Mouse (Mus musculus): ENCODE measurements around the gene Drc3.
A peak's percentile ranks its signal among the peaks of the same experiment; 100 is the strongest.
"Not testable (repeated sequence)": the region's sequence is repeated elsewhere in the genome, so short reads cannot be mapped to it uniquely, and the experiment has no call there.

Gene Drc3

DNA sequence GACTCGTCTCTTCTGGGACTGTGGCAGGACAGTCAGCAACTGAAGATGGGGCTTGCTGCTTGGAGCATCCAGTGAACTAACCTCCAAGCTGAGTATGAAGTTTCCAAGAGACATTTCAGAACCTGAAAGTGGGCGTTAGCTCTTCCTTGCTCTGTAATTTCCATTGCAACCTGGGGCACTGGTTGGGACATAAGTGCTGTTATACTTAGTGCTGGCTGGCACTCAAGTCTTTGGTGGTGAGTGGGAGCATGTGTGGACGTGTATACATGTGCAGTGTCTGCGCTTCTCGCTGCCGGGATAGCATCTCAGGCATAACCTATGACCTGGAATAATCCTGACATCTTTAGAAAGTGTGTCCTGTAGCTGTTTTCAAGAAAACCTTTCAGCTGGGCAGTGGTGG, 38.2 kb downstream of the Drc3 start:
- no peak for DNase-seq (ENCODE audit: low read depth, low spot score)

DNA sequence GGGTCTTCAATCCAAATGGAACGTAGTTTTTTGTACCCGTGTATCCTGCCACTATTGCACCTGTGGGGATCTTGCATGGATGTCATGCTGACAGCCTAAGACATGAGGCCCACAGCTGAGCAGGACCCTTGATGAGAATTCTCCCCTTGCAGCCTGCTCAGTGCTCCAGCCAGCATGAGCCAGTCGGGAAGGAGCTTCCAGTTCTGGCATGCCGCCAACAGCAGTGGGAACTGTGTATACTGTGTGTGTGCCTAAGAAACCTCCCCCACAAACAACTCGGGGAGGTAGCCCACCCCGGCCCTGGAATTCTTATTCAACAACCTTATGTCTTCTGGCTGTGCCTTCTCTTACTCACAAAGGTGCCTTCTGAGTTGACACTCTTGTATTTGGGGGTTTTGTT, 43.4 kb downstream of the Drc3 start:
- peak; percentile 12 for DNase-seq (ENCODE audit: low read depth, low spot score)

DNA sequence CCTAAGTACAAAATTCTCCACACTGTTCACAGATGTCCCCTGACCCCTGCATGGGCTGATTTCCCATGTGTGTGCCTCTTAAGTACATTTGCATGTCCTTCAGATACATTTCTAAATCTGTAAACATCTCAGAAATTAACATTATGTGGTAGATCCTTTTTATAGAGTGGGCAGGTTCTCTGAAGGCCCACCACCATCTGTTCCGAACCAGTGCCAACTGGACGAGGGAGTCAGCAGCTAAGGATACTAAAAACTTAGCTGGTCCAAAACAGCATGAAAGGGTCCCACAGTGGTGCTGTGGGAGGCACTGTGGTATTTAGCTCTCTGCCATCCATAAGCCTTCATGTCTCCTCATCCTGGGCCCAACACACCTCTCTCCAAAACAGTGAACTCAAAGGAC, 44.0 kb downstream of the Drc3 start:
- DNase-seq (ENCODE audit: low read depth, low spot score), result no peak

DNA sequence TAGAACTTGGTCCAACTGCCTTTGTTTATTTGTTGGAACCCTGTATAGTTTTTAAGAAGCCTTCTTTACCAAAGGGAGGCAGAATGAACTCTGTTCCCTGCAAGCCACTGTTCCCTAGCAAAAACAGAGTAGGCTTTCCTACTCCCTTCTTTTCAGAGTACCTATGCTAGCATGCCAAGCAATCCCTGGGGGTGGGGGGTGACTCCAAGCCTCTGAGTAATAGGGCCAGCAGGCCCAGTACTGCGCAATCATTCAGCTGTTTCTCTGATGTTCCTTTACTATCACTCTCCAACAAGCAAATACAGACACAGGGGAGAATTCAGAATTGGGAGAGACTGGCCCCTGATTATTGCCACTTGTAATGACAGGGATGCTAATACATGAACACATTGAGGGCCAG, 53.5 kb downstream of the Drc3 start:
- DNase-seq (ENCODE audit: low read depth, low spot score), result no peak

DNA sequence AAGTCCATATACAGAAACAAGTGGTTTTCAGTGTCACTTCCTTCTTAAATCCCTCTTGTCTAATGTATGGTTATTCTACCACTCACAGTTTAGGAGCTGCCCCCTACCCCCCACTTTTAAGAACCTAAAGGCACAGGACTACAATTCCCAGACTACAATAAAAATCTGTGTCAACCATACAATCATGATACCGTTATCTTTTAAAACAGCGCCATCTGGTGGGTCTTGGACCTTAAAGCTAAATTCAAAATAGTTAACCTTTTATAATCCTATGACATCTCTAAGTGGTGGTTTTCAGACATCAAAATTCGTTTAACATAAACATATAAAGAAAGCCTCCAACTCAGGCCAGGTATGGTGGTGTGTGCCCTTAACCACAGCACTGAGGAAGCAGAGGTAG, 59.0 kb downstream of the Drc3 start:
- DNase-seq (ENCODE audit: low read depth, low spot score), result peak; percentile 70

DNA sequence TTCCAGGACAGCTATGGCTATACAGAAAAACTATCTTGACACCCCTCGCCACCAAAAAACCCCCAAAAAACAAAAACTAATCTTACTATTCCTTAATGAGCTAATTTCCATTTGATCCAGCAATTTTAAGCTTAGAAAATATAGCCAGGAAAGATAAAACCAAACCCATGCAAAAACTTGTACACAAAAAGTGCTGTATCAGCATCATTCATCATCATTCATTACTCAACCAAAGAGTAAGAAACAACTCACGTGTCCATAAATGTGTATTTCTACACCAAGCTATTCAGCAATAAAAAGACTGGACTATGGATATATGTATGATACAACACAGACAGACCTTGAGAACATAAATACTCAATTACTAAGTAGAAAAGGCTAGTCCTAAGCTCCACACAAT, 59.8 kb downstream of the Drc3 start:
- no peak for DNase-seq (ENCODE audit: low read depth, low spot score)

DNA sequence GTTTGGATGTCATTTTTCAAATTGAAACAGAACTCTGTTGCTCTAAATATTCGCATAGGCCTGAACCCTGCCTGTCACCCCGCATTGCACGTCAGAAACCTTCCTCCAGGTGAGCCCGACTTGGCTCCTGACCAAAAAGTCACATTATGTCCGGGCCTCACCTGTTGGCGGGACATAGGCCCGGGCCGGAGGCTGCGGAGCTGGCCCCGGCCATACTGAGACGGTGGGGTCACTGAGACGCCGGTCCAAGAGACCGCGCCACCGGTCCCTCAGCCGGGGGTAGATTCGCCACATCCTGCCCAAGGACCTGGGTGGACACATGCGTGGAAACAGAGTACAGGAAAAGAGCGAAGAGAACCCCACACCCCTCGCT, 63.4 kb downstream of the Drc3 start:
- no peak for DNase-seq (ENCODE audit: low read depth, low spot score)

DNA sequence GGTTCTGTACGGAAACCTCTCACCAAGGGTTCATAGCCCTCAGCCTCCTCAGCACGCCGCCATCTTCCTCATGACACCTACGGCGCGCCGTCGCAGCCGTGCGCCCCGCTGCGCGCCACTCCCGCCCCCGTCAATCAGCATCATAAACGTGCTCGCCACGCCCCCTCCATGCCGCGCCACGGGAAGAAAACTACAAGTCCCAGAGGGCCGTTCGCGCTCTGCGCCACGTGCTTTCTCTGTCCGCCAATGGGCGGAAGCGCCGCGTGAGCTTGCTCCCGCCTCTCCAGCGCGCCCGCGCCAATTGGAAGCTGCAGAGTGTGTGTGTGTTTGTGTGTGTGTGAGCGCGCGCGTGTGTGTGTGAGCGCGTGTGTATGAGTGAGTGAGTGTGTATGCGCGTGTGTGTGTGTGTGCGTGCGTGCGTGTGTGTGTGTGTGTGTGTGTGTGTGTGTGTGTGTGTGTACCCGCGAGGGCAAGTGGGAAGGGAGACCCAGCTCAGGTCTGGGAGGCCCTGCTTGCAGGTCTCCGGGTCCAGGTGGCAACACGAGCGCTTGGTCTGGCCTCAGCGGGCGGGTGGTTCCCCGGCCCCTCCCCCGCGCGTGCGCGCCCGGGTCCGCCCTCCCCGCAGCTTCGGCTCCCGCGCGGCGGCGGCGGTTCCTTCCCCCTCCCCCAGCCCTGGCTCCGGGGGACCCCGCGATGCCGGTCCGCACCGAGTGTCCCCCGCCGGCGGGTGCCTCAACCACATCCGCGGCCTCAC, 64.0 kb downstream of the Drc3 start, which contains the start of gene Gid4:
Gene Gid4 (plus strand): TSS at position 183 of the 754 bp plus-strand sequence.
- peak; percentile 100 for DNase-seq (ENCODE audit: low read depth, low spot score)

DNA sequence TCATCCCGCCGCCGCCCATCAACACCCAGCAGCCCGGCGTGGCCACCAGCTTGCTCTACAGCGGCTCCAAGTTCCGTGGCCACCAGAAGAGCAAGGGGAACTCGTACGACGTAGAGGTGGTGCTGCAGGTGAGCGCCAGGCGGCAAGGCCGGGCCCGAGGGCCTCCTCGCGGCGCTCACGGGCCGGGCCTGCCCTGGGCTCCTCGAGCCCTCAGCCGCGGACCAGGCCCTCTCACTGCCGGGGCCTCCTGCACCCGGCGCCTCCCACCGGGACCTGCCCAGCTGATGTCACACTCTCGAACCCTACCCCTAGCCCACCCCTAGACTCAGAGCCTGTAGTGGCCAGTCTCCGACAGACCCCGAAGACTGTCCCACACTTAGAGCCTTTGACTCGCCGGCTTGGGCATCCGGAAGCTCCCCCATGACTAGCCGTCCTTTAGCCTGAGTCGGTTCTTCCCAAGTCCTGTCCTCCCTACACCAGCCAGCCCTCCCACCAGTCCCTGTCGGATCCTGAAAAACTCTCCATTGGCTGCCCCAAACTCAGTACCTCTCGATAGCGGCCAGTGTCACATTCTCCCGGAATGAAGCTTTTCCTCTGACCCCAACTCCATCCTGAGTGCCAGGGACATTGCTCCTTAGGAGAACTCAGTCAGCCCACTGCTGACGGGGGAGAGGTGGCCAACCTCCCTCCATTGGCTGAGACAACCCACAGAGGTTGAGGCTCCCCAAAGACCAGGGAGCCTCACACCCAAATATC, 64.8 kb downstream of the Drc3 start, which contains the start of gene Atpaf2:
Gene Atpaf2 (minus strand): TSS at position 741 of the 756 bp plus-strand sequence.
- DNase-seq (ENCODE audit: low read depth, low spot score), result peak; percentile 45

DNA sequence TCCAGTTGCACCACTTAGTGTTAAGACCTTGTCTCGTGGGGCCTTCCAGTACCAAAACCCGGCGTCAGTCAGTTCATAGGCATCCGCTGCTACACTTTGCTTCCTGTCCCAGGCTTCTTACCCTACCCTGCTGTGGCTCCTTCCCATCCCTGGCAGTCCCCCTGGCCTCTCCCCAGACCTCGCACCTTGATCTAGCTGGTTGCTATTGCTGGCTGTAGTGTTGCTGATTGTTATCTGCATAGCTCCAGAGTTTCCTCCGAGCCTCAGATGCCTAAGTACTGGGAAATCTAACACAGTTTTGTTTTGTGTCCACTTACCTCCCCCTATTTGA, 65.3 kb downstream of the Drc3 start:
- no peak for DNase-seq (ENCODE audit: low read depth, low spot score)

DNA sequence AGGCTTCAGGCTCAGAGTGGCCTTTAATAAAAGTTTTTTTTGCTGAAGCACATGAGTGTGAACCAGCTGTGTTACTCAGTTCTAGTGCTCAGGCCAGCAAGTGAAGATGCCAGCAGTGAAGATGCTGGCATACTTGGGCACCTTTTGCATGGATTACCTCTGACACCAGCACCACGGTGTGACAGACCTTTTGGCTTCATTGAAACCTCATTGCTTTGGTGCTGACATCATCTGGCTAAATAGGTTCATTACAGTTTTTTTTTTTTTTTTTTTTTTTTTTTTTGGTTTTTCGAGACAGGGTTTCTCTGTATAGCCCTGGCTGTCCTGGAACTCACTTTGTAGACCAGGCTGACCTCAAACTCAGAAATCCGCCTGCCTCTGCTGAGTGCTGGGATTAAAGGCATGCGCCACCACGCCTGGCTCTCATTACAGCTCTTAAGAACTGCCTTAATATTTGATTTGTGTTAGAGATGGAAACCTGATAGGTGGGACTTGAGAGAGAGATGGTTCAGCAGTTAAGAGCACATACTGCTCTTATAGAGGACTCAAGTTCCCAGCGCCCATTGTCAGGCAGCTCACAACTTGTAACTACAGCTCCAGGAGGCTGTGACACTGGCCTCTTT, 69.0 kb downstream of the Drc3 start:
- DNase-seq (ENCODE audit: low read depth, low spot score), result peak; percentile 3

DNA sequence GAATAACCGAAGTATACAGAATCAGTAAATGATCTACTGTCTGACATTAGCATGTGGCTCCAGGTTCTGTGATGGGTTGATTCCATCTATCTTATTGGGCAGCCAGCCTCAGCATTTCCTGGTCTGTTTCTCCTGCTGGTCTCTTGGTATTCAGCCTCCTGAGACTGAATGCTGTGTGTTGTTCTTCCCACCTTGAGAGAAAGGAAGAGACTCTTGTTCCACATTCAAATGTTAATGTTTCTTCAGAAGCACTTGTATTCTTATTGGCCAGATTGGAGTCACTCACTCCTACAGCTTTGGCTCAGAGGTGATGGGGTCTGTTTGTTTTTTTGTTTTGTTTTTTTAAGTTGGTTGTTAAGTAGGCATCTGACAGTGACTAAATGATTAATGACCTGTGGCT, 69.9 kb downstream of the Drc3 start:
- DNase-seq (ENCODE audit: low read depth, low spot score), result no peak

DNA sequence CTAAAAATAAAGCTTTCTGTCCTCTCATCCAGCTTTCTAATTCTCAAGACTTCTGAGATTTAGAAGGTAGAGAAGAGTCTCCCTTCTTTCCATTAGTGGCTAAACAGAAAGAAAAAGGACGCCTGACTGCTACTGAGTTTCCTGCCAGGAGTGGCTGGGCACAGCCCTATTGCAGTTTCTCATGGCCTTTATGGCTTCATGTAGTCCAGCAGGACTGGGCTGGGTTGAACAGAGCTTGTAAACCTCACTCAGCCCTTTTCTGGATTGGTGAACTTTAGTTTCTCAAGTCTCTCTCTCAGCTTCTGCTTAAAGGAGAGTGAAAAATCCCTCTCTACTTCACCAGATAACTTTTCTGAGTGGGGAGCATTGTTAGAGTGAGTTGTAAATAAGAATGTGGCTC, 73.3 kb downstream of the Drc3 start:
- DNase-seq (ENCODE audit: low read depth, low spot score), result no peak

DNA sequence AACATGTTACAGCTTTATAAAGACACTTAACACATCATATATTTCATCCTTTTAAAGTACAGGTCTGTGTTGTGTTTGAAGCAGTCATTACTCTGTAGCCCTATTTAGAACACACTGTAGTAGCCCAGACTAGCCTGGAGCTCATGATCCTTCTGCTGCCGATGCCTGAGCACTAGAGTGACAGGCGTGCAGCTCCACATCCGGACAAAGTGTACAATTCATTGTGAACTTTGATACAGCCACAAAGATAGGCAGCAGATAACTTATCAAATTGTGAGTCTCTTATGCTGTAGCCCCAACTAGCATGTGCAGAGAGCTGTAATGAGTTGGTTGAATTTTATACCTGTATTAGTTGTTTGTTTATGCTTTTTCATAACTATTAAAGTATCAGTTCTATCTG, 74.5 kb downstream of the Drc3 start:
- no peak for DNase-seq (ENCODE audit: low read depth, low spot score)

DNA sequence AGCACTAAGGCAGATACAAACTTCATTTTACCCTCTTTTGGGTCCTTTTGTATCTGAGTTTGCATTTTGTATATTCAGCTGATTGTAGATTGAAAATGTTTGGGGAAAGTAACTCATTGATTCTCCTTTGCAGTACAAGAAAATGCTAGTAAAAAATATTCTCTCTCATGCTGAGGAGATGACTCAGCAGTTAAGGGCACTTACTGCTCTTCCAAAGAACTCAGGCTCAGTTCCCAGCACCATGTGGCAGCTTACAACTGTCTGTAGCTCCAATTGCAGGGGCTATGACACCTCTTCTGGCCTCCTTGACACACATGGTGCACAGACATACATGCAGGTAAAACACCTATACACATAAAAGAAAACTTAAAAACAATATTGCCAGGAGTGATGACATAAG, 80.4 kb downstream of the Drc3 start:
- no peak for DNase-seq (ENCODE audit: low read depth, low spot score)

DNA sequence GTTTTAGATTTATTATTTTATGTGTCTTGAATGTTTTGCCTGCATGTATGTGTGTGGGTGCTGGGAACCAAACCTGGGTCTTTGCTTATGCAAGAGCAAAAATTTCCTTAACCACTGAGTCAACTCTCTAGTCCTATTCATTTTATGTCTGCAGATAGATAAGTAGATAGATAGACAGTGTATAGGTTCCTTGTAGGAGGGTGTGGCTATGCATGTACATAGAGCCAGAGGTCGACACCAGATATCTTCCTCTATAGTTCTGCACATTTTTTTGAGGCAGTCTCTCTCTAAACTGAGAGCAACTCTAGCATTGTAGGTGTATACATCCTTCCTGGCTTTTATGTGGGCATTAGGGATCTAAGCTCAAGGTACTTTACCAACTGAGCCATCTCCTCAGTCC, 82.0 kb downstream of the Drc3 start:
- no peak for DNase-seq (ENCODE audit: low read depth, low spot score)

DNA sequence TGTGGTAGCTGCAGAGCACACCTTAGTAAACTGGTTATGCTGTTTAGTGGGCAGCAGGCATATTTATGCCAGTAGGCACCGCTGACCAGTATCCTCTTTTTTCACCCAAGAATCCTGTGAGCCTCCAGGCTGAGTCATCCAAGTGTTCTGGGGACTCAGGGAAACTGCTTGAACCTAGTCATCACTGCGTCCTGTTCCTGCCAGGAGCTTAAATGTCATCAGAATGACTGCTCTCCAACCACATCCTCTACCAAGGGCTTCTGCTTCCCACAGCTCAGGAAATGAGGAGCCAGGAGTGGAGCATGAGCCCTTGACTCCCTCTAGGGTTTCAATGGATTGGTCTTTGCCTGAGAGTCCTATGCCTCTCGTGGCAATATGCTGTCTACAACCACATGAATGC, 83.5 kb downstream of the Drc3 start:
- no peak for DNase-seq (ENCODE audit: low read depth, low spot score)

DNA sequence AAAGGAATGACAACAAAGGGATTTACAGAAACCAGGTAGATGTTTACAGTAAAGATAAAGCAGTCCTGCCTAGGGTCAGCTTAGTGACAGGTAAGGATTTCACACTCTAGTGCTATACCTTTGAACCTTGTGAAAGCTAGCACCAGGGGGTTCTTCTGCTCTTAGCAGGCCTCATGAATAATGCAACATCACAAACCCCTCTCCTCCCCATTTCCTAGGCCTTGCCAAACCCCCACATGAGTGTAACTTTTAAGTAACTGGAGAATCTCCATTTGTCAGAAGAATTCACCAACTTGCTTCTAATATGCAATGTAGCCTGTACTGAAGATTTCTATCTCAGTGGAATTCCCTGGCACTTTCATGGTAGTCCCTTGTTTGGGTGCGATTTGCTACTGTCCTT, 86.5 kb downstream of the Drc3 start:
- not testable (repeated sequence) for DNase-seq (ENCODE audit: low read depth, low spot score)

DNA sequence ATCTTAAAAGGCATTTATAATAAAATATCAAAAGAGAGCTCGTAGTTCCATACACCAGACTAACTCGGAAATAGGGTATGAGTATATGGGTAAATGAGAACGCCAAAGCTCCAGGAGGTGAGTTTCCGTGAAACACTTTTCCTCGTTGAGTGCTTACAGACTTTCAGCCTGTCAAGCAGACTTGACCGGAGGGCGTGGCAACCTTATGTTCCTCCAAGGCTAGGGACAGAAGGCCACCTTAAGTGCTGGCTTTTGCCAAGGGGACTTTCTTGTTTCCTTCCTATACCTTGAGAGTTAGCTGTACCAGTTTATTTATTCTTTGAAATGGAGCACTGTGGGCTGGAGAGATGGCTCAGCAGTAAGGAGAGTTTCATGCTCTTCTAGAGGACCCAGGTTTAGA, 87.0 kb downstream of the Drc3 start:
- no peak for DNase-seq (ENCODE audit: low read depth, low spot score)

DNA sequence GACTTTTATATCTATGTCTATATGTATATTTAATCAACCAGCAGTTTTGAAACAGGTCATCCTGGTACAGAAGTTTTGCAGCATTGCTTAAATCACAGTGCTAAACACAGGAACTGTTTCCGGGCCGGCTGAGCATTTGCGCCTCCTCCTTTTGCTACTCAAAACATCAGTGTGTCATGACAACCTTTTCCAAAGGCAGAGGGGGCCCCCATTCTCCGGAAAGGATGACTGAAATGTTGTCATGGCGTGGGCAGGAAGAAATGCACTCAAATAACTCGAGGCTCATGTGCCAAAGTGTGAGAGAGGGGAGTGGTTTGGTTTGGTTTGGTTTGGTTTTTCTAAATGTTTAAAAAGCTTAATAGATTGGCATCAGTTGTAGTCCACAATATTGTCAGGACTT, 89.8 kb downstream of the Drc3 start:
- DNase-seq (ENCODE audit: low read depth, low spot score), result no peak
